Mouse (Mus musculus) heart, postnatal 14 days (tissue): Measurements from ENCODE around the gene Mgme1. TPM values are rescaled to one million over a fixed set of nuclear protein-coding genes. Genes with fewer than 3 reads are reported as not detected.

Experiments
- DNase-seq, 2 experiments: peaks; one replicate each; pipeline ENCODE4 v3.0.0; 2021 to 2022
- intact Hi-C: fragments of 180-260 bp; cut with DNase I; formaldehyde crosslinking; loops from one replicate; pipeline ENCODE4 v1.15.1; 2025
- long read RNA-seq, 2 experiments: library from polyadenylated mRNA; stranded (forward); transcript quantifications; one replicate each; pipeline ENCODE4 v2.0.0; 2021
- total RNA-seq, 2 experiments: library from RNA; stranded (reverse); gene quantifications; 2 replicates each; pipeline ENCODE4 v1.2.3; 2021

The Mgme1 gene
- total RNA-seq, result 1 to 10 TPM; 8.5 to 9.6 TPM
- long read RNA-seq, experiment 1, transcript Mgme1-201 (5 exons, 2,840 nt), result minor isoform, 8 of 42 reads
- long read RNA-seq, experiment 1, transcript Mgme1-203 (5 exons, 2,308 nt), result major isoform, 11 of 42 reads
- long read RNA-seq, experiment 1, partial matches to known transcripts, result 4 of 42 reads
- long read RNA-seq, experiment 1, other reads (novel, unspliced or antisense), result 17 of 42 reads
- long read RNA-seq, experiment 2, transcript Mgme1-203 (5 exons, 2,308 nt), result major isoform, 6 of 28 reads
- long read RNA-seq, experiment 2, transcript Mgme1-201 (5 exons, 2,840 nt), result major isoform, 6 of 28 reads
- long read RNA-seq, experiment 2, partial matches to known transcripts, result 3 of 28 reads
- long read RNA-seq, experiment 2, other reads (novel, unspliced or antisense), result 13 of 28 reads

GRCm38 (mm10) chr2:144270507-144271420, at the start of gene Mgme1, which contains the start of gene Snx5:
Gene Mgme1 (plus strand): TSS chr2:144270663.
Gene Snx5 (minus strand): TSS chr2:144270906.
- intact Hi-C loops, result loop anchor here (5.0 kb wide), 1 partner anchor 268 kb away; no protein-coding TSS in a partner anchor
- peak; percentile 90 to 93 for DNase-seq

- intact Hi-C loops, result no loop called here
- DNase-seq, result no peak
Measured at GRCm38 (mm10) chr2:144224351-144224750, 46.1 kb upstream of the Mgme1 start.

- no peak for DNase-seq
- intact Hi-C loops, result no loop called here
Measured at GRCm38 (mm10) chr2:144226906-144227586, 43.4 kb upstream of the Mgme1 start.

GRCm38 (mm10) chr2:144228521-144229346, 41.7 kb upstream of the Mgme1 start:
- intact Hi-C loops, result no loop called here
- no peak for DNase-seq

- no peak for DNase-seq
- intact Hi-C loops, result no loop called here
Measured at GRCm38 (mm10) chr2:144229647-144230046, 40.8 kb upstream of the Mgme1 start.

GRCm38 (mm10) chr2:144230498-144230897, 40.0 kb upstream of the Mgme1 start:
- DNase-seq, result peak in 1 of 2 experiments; percentile 38
- intact Hi-C loops, result no loop called here

- intact Hi-C loops, result no loop called here
- no peak for DNase-seq
Measured at GRCm38 (mm10) chr2:144231115-144231514, 39.3 kb upstream of the Mgme1 start.

- DNase-seq, result no peak
Measured at GRCm38 (mm10) chr2:144233534-144233933, 36.9 kb upstream of the Mgme1 start.

GRCm38 (mm10) chr2:144235776-144236175, 34.7 kb upstream of the Mgme1 start:
- intact Hi-C loops, result no loop called here
- no peak for DNase-seq

More at GRCm38 (mm10) chr2:144233534-144233933, 36.9 kb upstream of the Mgme1 start:
- intact Hi-C loops, result no loop called here

- intact Hi-C loops, result no loop called here
- DNase-seq, result no peak
Measured at GRCm38 (mm10) chr2:144236791-144237584, 33.5 kb upstream of the Mgme1 start.

GRCm38 (mm10) chr2:144238341-144238740, 32.1 kb upstream of the Mgme1 start:
- intact Hi-C loops, result no loop called here
- DNase-seq, result peak; percentile 72 to 74

- DNase-seq, result no peak
- intact Hi-C loops, result no loop called here
Measured at GRCm38 (mm10) chr2:144239318-144239717, 31.1 kb upstream of the Mgme1 start.

GRCm38 (mm10) chr2:144240095-144240899, 30.2 kb upstream of the Mgme1 start:
- no peak for DNase-seq
- intact Hi-C loops, result no loop called here

GRCm38 (mm10) chr2:144245464-144245863, 25.0 kb upstream of the Mgme1 start:
- intact Hi-C loops, result no loop called here
- DNase-seq, result peak in 1 of 2 experiments; percentile 12

- intact Hi-C loops, result no loop called here
- no peak for DNase-seq
Measured at GRCm38 (mm10) chr2:144246270-144246669, 24.2 kb upstream of the Mgme1 start.

GRCm38 (mm10) chr2:144247337-144247978, 23.0 kb upstream of the Mgme1 start:
- DNase-seq, result peak; percentile 34 to 54
- intact Hi-C loops, result no loop called here

GRCm38 (mm10) chr2:144248613-144249376, 21.7 kb upstream of the Mgme1 start:
- no peak for DNase-seq
- intact Hi-C loops, result no loop called here
